Mouse (Mus musculus) lung, postnatal 0 days (tissue): Measurements from ENCODE around the gene Ccdc58. TPM values are rescaled to one million over a fixed set of nuclear protein-coding genes. Genes with fewer than 3 reads are reported as not detected.

ENCODE experiments used
- ATAC-seq: fragments of 200-750 bp; cut with Nextera tagmentation; 2 replicates; pipeline ENCODE4 v1.8.0; 2017; ENCODE audit warnings: moderate library complexity
- DNase-seq: peaks from one replicate; pipeline ENCODE4 v3.0.0-alpha.2; 2016; ENCODE audit warnings: low spot score
- H3K27ac ChIP-seq: fragments of 300-500 bp; sonication (generic); 2 replicates; pipeline ENCODE4 v1.5.1; 2014; ENCODE audit warnings: antibody characterized with exemption, mild to moderate bottlenecking, low read length, mixed read lengths
- H3K27me3 ChIP-seq: fragments of 300-500 bp; sonication (generic); replicated peaks from 2 replicates; pipeline ENCODE4 v1.6.1; 2014; ENCODE audit warnings: low read length, mixed read lengths; ENCODE audit not compliant: insufficient read depth
- H3K36me3 ChIP-seq: fragments of 300-500 bp; sonication (generic); 2 replicates; pipeline ENCODE4 v1.6.1; 2014; ENCODE audit warnings: low read length, mixed read lengths; ENCODE audit not compliant: insufficient read depth
- H3K4me1 ChIP-seq: fragments of 300-500 bp; sonication (generic); 2 replicates; pipeline ENCODE4 v1.6.1; 2014; ENCODE audit warnings: antibody characterized with exemption, low read depth, low read length, mixed read lengths; ENCODE audit not compliant: insufficient read depth
- H3K4me2 ChIP-seq: fragments of 300-500 bp; sonication (generic); replicated peaks from 2 replicates; pipeline ENCODE4 v1.6.1; 2014; ENCODE audit warnings: low read depth, mild to moderate bottlenecking, low read length, moderate library complexity, mixed read lengths
- H3K4me3 ChIP-seq: fragments of 300-500 bp; sonication (generic); 2 replicates; pipeline ENCODE4 v1.5.1; 2014; ENCODE audit warnings: low read depth, low read length
- H3K9ac ChIP-seq: fragments of 300-500 bp; sonication (generic); replicated peaks from 2 replicates; pipeline ENCODE4 v1.6.1; 2014; ENCODE audit warnings: low read depth, mild to moderate bottlenecking
- H3K9me3 ChIP-seq: fragments of 300-500 bp; sonication (generic); 2 replicates; pipeline ENCODE4 v1.6.1; 2016; ENCODE audit warnings: low read length, mixed read lengths
- CTCF ChIP-seq: IDR thresholded peaks from 2 replicates; pipeline ENCODE4 v1.5.1; 2016; ENCODE audit warnings: antibody characterized with exemption, mild to moderate bottlenecking
- EP300 ChIP-seq: IDR thresholded peaks from 2 replicates; pipeline ENCODE4 v1.6.1; 2016; ENCODE audit warnings: antibody characterized with exemption, mild to moderate bottlenecking, control low read depth
- WGBS: fragments of 180-500 bp; shearing (Covaris S2); extraction: QIAGEN DNeasy Blood & Tissue Kit; methylation state at CpG from one replicate; pipeline ENCODE4 v1.1.7; 2014; 5-methylcytosine and 5-hydroxymethylcytosine counted together
- polyA plus RNA-seq: library from polyadenylated mRNA; unstranded; fragments of >200 nt; fragmentation: Nextera tagmentation; extraction: Ambion mirVana; gene quantifications from 2 replicates; pipeline ENCODE4 v1.2.1, GENCODE M21; 2015

The Ccdc58 gene
- polyA plus RNA-seq, 1 experiment from 2014 or later: 36.4 TPM

DNA sequence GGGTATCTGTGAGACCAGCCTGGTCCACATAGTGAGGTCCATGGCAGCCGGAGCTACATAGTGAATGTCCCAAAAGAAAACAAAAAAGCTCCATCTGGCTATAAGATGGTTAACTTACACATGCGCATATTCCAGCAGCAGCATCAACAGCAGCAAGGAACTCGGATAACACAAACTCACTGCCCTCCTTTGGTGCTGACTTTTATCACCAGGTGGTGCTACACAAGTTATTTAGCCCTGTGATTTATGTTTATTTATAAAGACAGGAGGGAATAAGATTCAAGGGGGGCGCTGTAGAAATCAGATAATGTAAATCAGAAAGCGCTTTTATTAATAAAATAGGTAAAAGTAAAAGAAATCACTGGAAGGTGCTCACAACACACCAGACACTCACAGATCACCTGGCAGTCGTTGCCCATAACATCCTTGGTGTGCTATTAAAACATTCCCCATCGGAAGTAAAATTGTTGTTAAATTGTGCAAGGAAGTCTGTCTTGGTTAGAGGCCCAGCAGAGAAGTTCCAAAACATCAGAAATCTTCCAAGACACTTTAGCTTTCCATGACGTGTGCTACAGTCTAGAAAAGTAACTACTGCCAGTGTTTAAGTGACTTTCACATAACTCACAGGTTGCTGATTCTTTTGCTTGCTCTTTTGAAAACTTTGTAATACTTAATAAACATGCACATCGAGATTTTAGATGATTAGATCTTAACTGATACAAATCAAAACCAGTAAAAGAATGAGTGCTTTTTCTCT lies 1.5 kb upstream of the Ccdc58 start:
- TF ChIP-seq EP300 (no peak; the same call in 1 of the 2 replicates), CTCF (peak; percentile 27; the same call in 1 of the 2 replicates)
- Histone ChIP-seq H3K36me3 (no peaks in the 10 kb centered on the region), H3K27me3 (no peaks in the 10 kb centered on the region), H3K9ac (peak overlapping the region; percentile 76; the same call in 1 of the 2 replicates), H3K4me1 (peaks cover 3% of the 10 kb centered on the region; the same call in 1 of the 2 replicates), H3K9me3 (no peaks in the 10 kb centered on the region), H3K4me3 (peak overlapping the region; percentile 75), H3K4me2 (peak overlapping the region; percentile 87; the same call in 1 of the 2 replicates), H3K27ac (peak overlapping the region; percentile 14; the same call in 1 of the 2 replicates)
- peak; percentile 51 for DNase-seq
- WGBS: 25% methylated on average over 9 of the region's 9 CpGs
- no peak for ATAC-seq

DNA sequence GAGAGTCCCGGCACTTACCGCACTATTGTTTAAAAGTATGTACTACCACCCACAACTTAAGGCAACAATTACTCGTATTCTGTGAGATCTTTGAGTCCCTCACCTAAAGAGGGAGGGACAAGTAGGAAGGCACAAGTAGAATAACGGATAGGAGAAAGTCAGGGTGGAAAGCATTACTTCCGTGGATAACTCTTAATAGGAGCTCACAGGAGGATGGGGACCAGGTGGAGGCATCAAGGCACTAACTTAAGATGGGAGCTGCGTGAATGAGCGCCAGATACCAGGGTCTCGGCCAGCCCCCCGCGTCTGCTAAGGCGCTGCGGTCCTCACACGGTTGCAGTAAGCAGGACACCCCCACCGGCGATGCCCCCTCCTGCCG lies 425 bp upstream of the Ccdc58 start:
- WGBS: under 1% methylated on average over 16 of the region's 16 CpGs
- Histone ChIP-seq H3K27ac (peak overlapping the region; percentile 97), H3K4me3 (peak overlapping the region; percentile 75), H3K9ac (peak overlapping the region; percentile 76), H3K4me2 (peak overlapping the region; percentile 87), H3K36me3 (no peaks in the 10 kb centered on the region), H3K9me3 (no peaks in the 10 kb centered on the region), H3K4me1 (peaks cover 3% of the 10 kb centered on the region; the same call in 1 of the 2 replicates), H3K27me3 (no peaks in the 10 kb centered on the region)
- TF ChIP-seq EP300: no peak
- TF ChIP-seq CTCF: no peak
- DNase-seq (peak; percentile 56), ATAC-seq (peak; percentile 20; the same call in 1 of the 2 replicates)

DNA sequence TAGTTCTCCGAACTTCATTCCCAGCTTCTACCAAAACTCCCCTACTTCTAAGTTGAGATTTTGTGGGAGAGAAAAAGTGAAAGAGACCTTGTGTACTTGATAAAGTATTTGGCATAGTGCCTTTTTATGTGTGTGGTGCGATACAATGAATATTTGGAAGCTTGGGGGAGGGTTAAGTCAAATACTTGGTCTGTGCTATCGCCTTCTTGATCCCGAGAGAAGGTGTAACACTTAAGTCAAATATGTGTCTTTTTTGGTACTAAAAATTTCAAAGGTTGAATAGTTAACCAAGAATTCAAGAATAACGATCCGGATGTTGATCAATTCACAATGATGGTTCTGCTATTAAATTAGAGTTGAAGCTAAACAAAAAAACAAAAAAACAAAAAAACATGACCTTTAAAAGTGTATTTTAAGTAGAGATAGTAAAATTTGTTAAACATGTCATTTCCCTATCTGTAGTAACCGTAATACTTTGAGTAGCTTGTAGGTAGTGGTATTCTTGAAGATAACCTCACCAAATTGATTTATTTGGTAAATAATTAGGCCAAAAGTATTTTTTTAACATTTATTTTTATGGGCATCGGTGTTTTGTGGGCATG lies 1.0 kb downstream of the Ccdc58 start:
- Histone ChIP-seq H3K36me3 (no peaks in the 10 kb centered on the region), H3K4me2 (peak overlapping the region; percentile 87), H3K9ac (peak overlapping the region; percentile 76), H3K27me3 (no peaks in the 10 kb centered on the region), H3K4me1 (peaks cover 1% of the 10 kb centered on the region; the same call in 1 of the 2 replicates), H3K4me3 (peak overlapping the region; percentile 75), H3K9me3 (no peaks in the 10 kb centered on the region), H3K27ac (peak overlapping the region; percentile 97; the same call in 1 of the 2 replicates)
- ATAC-seq (no peak), DNase-seq (no peak)
- 25% methylated on average over 8 of the region's 8 CpGs for WGBS
- TF ChIP-seq CTCF (no peak), EP300 (no peak)

DNA sequence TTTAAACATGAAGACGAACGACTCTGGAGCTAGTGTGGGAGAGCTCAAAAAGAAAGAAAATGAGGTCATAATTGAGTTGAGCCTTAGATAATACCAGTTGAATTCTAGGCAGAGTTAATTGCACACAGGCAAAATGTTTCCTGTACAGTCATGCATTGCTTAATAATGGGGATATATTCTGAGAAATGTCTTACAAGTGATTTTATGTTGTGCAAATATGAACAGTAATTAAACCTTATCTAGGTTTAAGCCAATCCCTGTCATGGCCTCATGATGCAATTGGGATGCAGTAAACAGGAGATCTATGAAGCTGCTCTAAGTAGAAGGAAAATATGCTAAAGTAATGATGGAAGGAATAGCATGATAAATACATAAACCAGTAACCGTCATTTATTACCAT lies 3.3 kb downstream of the Ccdc58 start:
- Histone ChIP-seq H3K9ac (no peak overlapping the region), H3K27me3 (no peaks in the 10 kb centered on the region), H3K4me1 (no peaks in the 10 kb centered on the region; the same call in 1 of the 2 replicates), H3K27ac (no peak overlapping the region), H3K36me3 (no peaks in the 10 kb centered on the region), H3K4me2 (no peak overlapping the region), H3K9me3 (no peaks in the 10 kb centered on the region), H3K4me3 (no peak overlapping the region)
- 90% methylated on average over 3 of the region's 3 CpGs for WGBS
- no peak for ATAC-seq
- no peak for DNase-seq
- TF ChIP-seq EP300 (no peak), CTCF (no peak)

DNA sequence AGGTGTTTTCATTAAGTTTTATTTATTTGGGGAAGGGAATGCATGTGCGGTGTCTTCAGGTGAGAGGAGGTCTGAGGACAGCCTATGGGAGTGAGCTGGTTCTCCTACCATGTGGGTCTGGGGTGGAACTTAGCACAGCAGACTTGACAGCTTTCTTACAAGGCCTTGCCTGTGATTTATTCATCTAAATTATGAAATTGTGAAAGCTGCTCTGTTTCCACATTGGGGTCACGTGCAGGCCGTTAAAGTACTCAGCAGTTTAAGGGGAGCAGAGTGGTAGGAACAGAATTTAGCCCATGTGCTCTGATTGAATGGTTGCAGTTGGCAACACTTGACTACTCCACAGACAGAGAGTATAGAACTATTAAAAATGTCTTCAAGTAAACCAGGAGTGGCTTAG lies 8.4 kb downstream of the Ccdc58 start:
- Histone ChIP-seq H3K4me3 (no peak overlapping the region), H3K9me3 (no peaks in the 10 kb centered on the region), H3K27ac (no peak overlapping the region), H3K4me1 (no peaks in the 10 kb centered on the region), H3K4me2 (no peak overlapping the region), H3K36me3 (no peaks in the 10 kb centered on the region), H3K9ac (no peak overlapping the region), H3K27me3 (no peaks in the 10 kb centered on the region)
- WGBS: 84% methylated on average over 3 of the region's 3 CpGs
- ATAC-seq (no peak), DNase-seq (no peak)
- TF ChIP-seq CTCF (no peak), EP300 (no peak)

DNA sequence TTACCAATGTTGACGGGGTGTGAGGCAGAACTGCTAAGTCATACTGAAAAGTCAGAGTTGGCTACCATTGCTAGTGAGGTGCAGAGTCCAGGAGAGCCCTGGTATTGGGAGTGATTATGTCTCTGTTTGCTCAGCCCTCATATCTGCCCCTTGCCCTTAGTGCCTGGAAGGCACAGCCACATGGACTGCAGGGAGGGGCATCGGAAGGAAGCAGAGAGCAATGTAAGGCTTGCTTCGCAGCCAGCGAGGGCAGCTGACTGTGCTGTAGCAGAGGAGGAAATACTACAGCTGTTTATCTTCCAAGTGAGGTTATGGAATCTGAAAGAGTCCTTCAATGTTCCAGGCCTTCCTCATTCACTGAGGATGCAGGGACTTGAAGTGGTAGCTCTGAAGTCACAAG lies 16.4 kb downstream of the Ccdc58 start:
- peak; percentile 62 for DNase-seq
- Histone ChIP-seq H3K4me1 (no peaks in the 10 kb centered on the region), H3K27ac (0 out of 2 replicates have a peak overlapping the region, but pooled peaks have one; percentile 14), H3K9me3 (no peaks in the 10 kb centered on the region), H3K4me2 (no peak overlapping the region), H3K27me3 (no peaks in the 10 kb centered on the region), H3K9ac (no peak overlapping the region), H3K36me3 (peaks cover 8% of the 10 kb centered on the region; the same call in 1 of the 2 replicates), H3K4me3 (no peak overlapping the region)
- no peak for TF ChIP-seq EP300
- WGBS: 55% methylated on average over 4 of the region's 4 CpGs
- peak; percentile 81 for ATAC-seq
